Mouse (Mus musculus) spleen, adult 2 months (tissue): ENCODE measurements around the gene B4galnt4.

Experiments
- CTCF ChIP-seq: fragments of 200-500 bp; IDR thresholded peaks from 2 replicates; pipeline ENCODE4 v1.5.1; 2011; ENCODE audit warnings: mild to moderate bottlenecking, inconsistent platforms; ENCODE audit not compliant: insufficient read depth, insufficient read length, insufficient replicate concordance; ENCODE audit errors: extremely low read depth
- POLR2A ChIP-seq: fragments of 200-500 bp; IDR thresholded peaks from 2 replicates; pipeline ENCODE4 v1.6.1; 2011; ENCODE audit warnings: low read depth, low read length, inconsistent platforms

GRCm38 (mm10) chr7:141119487-141119886 lies 58.6 kb downstream of the B4galnt4 start:
- TF ChIP-seq CTCF = no peak
- no peak for TF ChIP-seq POLR2A
